Mouse (Mus musculus) heart, adult 8-10 months (tissue): ENCODE data around the gene G0s2. TPM values are rescaled to one million over a fixed set of nuclear protein-coding genes. Genes with fewer than 3 reads are reported as not detected.
A peak's percentile ranks its signal among the peaks of the same experiment; 100 is the strongest.
"Not testable (repeated sequence)": the region's sequence is repeated elsewhere in the genome, so short reads cannot be mapped to it uniquely, and the experiment has no call there.

Source experiments
- DNase-seq: peaks from one replicate; pipeline ENCODE4 v3.0.0; 2022; ENCODE audit warnings: low spot score
- total RNA-seq, 4 experiments: library from RNA; stranded (reverse); gene quantifications; 2 replicates each; pipeline ENCODE4 v1.2.4; 2022

Gene G0s2
- total RNA-seq, 4 experiments from 2014 or later: 54.6 to 72.1 (median 63.9) TPM

DNA sequence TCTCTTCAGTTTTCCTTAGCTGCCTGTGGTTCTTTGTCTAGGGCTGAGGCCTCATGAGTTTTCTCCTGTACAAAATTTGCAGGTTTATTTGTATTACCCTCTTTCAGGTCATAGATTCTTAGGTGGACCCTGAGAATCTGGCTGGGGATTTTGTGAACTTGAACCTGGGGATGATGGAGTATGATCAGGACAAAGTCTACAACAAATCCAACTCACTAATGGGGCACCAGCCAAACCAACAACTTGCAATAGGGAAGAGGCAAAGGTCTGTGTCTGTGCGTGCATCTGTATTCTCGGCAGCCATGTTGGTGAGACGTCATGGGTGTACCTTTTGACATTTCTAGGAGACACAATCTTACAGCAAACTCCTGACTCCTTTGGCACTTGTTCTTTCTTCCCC is 16.1 kb upstream of the G0s2 start:
- DNase-seq: no peak

DNA sequence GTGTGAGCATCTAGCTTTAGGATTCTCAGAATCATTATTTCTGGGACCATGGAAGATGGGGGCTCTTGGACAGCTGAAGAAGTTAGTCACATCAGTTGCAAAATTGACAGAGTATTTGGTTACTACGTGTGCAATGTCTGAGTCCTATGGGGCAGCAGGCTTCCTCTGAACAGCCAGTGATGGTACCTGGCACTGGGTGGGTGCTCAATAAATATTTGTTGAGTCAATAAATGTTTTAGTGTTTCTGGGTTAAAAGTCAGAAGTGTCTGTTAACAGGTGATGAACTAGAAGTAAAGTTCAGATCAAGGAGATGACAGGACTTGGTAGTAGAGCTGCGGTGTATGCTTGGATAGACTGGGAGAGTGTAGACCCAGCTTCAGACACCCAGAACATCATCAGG is 14.6 kb upstream of the G0s2 start:
- DNase-seq: no peak

DNA sequence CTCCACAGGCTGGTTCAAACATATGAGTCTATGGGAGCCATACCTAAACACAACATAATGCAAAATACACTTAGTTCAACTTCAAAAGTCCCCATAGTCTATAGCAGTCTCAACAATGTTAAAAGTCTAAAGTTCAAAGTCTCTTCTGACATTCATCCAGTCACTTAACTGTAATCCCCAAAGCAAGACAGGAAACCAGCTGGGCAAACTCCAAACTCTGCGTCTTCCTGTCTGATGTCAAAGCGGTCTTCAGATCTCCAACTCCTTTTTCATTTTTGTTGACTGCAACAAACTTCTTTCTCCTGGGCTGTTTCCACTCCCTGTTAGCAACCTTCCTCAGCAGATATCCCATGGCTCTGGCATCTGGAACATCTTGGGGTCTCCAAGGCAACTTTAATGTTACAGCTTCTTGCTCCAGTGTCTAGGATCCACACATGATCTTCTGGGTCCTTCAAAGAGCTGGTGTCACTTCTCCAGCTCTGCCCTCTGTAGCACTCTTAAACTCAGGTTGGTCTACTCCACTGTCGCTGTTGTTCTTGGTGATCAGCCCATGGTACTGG is 12.8 kb upstream of the G0s2 start:
- DNase-seq: not testable (repeated sequence)

DNA sequence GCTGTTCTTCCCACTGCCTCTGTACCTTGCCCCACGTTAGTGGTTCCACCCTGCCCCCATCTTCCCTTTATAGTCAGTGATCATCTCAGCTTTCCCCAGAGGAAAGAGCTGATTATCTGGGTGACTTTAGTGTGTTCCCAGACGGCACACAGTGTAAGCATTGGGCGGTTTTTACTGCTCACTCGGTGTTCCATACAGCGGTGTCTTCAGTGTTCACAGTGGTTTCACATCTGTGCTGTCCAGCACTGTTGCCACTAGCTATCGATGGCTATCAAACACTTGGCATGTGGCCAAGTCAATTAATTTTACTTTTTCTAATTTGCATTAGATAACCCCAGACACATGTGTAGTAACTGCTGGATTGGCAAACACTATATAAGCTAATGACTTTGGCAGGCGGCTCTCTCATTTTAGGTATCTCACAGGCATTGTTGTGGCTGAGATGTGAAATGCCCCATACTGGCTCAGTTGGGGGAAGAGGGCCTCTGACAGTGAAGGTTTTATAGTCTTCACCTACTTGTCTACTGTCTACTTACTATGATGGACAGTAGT is 11.3 kb upstream of the G0s2 start:
- DNase-seq: no peak

DNA sequence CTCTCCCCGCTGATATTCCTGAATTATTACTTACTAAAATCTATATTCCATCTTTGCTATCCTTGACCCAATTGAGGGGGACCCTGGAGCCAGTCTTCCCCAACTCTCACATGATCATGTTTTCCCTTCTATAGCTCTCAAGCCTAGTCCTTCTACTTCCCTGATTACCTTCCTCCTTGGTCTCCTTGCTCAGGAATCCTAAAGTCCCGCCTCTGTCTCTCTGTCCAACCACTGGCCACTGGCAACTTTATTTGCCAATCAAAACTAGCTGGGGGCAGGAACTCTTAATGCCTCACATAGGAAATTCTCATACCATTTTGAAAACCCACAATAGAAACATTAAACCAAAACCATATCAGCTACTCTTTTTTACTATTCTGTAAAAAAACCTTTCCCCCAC is 8.3 kb upstream of the G0s2 start:
- DNase-seq: no peak

DNA sequence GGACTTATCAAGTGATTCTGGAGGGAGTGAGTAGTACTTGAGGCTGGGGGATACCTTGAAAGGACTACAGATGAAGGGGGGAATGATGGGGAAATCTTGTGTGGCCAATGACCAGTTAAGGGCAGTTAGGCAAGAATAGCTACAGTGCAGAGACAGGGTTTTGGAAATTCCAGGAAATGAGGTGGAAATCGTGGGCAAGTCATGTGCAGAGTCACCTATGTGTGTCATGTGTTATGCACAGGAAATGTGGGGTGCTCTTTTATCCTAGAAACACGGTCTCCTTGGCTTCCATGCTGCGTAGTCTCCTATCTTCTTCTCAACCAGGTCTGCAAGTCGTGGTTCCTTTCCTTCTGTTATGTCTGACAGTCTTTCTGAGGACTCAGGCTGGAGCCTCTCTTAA is 6.5 kb upstream of the G0s2 start:
- DNase-seq: no peak

DNA sequence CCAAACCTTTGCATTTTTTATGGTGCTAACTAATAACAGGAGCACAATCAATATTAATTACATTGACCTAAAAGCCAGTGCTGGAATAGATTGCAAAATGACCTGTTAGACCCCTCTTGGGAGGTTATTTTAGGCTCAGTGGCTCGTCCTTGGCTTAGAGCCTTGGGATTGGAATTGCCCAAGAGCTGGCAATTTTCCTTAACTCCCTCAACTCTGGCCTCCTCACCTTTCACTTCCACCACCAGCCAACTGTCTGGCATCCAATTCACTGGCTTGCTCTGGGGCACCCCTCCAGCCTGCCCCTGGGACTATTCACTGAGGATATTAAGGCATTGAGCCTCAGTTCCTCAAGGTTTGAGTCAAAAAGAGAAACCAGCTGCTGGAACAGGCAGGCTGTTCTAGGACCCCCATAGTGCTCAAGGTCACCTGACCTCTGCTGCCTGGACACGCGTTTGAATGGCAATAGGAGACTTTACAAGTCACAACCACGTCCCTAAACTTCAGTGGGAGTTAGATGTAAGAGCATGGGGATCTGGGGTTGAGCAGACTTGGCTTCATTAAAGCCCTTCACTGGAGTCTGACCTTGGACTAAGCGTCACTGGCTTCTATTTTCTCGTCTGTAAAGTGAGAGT is 5.5 kb upstream of the G0s2 start:
- no peak for DNase-seq

DNA sequence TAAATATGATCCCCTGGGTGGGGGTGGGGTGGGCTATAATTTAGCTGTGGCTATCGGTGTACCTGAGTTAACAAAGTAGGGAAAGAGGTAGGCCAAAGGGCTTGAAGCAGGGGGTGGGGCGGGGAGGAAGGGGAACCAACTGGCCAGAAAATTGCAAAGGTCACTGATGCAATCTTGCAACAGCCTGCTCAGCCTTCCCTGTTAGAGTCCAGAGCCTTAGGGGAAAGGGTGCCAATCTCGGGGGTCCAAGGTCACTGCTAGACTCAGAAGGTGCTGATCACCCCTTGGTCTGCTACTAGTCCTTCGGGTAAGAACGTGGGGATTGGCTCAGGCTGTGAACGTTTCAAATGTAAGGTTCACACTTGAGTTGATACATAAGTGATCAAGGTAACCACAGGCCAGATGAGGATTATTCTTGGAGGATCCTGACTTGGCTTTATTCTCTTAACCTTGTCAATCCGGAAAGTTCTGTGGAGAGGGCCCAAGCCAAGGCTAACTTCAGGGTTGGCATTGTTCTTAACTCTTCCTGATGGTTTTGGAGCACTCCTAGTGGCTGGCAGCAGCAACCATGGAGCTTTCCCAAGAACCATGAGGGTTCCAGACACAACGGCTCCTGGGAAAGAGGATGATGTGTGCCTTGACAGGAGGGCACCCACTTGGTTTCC is 1.5 kb upstream of the G0s2 start:
- no peak for DNase-seq

DNA sequence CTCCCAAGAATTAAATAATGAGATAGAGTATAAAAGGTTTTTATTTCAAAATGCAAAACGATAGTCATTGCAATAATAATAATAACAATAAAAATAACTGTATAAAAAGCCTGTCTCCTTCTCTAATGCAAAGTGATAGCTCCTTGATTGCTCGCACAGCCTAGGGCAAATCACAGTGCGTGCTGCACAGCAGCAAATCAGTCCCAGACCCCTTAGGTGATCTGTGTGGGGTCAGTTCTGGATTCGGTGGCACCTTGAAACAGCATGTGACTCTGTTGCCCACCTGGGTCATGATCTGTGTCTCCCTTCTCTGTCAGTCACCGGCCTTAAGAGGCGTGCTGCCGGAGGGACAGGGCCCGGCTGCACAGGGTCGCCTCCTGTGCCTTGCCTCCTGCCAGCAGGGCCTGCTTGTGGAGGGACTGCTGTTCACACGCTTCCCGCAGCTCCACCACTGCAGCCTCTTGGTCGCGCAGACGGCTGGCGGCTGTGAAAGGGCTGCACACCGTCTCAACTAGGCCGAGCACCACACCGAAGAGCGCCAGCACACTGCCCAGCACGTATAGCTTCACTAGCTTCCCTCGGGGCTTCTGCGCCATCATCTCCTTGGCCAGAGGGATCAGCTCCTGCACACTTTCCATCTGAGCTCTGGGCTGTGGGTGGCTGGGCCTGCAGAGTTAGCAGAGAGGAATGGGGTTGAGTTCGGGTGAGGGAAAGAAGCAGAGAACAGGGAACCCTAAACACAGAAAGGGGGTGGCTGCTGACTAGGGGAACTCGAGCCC is 691 bp downstream of the G0s2 start:
- no peak for DNase-seq

DNA sequence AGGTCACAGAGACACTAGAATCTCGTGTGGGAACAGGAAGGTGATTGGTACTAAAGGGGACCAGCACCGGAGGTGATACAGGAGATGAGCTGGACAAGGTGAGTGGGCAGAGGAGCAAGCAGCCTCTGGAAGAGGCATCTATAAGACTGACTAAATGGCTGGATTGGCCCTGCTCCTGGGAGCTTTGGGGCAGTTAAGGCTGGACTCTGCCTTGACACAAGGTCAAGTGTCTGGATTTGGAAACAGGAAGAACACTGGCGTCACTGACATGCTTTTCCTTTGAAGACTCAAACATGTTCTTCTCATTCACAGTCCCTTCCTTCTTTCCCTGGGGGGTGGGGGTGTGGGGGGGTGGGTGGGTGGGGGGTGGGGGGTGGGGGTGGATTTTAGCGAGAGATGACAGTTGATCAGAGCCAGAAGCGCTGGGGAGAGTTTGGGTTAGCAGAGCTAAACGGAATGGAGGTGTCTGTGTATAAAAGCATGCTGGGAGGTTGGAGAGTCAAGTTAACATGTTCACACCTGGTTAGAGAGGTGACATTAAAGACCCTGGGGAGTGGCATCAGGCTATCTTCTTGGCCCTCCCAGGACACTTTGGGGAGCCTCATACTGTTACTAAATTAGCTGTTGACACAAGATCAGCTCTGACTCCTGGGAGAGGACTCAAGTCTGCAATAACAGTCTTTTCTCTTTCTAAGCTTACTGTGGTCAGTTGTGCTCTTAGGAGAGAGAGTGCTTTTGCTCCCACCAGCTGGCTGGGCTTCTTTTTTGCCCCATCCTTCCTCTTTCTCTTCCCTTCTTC is 1.9 kb downstream of the G0s2 start:
- no peak for DNase-seq

DNA sequence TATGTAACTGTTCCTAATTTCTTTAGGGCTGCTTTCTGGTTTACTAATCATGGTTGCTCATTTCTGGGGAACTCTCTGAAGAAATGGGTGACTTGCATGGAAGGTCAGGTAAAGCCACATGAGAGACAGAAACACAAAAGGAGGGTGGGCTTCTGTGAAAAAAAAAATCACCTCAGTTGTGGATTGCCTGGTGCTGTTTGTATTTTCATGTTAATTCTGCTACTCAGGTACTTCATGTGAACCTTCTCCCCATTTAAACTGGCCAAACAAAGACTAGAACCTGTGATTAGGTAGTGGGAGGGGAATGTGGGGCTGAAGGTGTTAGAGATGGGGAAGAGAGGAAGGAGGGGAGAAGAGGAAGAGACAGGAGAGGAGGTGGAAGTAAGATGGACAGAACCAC is 7.3 kb downstream of the G0s2 start:
- no peak for DNase-seq

DNA sequence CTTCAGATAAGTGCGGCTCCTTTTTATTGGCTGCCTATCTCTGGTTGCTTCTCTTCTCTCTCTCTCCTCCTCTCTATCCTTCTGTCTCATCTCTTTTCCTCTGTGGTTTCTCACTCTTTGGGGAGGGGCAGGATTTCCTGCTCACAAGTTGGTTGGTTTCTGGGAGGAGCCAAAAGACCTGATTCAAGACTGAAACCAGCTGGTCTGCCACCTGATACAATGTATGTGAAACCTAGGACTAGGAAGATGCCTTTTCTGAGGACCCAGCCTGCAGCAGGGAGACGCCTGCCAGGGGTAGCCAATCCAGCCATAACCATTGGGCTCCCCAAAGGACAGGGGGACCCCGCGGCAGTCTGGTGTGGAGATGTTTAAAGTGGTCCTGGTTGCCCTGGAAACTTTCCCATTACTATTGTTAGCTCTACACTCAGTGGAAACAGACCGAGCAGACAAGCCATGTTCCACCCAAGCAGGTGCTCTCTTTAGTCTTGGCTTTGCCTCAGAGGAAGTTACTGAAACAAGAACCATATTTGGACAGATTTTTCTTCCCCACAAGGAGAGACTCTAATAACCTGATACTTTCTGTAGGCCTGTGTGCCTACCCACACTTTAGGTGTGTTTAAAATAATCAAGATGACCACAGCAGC is 8.9 kb downstream of the G0s2 start, which contains the start of gene Hsd11b1:
Gene Hsd11b1, minus strand, starts transcription at position 121 of the 644 bp plus-strand sequence.
- DNase-seq: no peak

DNA sequence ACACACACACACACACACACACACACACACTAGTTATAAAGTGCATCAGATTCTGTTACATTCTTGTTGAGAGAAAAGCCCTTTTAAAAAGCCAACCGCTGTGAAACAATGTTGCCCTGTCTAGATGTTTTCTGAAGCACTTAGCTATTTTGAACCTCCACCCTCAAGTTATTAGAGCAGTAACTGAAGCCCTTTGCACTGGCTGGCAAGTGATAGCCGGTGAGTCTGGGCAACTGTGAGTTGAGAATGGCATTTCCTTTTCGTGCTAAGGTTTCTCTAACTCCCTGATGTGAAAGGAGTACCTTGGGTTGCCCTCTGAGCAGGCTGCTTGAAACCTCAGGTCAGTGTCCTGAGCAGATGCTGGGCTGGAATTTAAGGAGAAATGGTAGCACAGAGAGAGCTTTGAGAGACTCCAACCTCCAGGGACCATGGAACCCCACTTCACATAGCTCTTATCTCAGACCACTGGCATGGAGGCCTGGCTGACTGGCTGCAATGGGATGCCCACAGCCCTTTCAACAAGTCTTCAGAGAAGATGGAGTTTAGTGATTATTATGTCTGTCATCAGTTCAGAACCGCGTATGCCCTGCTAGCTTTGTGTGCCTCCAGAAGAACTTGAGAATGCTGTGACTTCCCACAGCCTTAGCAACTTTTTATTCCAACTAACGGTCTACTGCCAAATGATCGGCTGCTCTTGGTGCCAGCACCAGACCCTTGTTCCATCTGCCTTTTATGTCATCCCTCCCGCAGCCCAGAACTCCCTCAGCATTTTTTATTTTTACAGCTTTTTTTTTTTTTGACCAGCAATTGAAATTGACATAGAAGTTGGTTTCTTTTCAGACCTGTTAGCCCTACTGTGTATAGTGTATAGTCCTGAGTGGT is 9.8 kb downstream of the G0s2 start:
- no peak for DNase-seq

DNA sequence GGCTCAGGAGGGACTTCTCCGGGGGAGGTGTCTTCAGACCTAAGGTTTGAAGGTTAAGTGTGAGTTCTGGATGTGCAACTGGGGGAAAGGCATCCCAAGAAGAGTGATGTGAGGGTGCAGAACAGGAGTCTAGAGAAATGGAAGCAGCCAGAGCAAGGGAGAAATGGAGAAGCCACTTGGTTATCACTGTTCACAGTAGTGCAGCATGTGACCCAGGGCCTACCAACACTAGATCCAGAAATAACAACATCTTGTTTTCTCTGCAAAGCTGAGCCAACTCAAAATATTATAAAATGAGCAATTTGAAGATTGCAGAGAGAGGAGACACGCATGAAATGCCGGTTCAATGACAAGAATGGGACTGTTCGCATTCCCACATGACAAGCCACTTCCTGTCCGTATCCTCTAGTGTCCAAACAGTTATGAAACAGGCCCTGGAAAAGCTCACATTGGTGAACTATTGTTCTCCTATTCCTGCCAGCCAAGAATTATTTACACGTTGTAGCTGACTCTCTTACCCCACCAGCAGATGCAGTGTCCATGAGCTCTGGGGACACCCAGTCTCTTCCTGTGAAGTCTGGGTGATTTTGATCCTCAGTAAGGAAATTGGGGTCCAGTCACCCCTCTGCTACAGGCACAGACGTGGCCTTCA is 11.0 kb downstream of the G0s2 start:
- peak; percentile 79 for DNase-seq

DNA sequence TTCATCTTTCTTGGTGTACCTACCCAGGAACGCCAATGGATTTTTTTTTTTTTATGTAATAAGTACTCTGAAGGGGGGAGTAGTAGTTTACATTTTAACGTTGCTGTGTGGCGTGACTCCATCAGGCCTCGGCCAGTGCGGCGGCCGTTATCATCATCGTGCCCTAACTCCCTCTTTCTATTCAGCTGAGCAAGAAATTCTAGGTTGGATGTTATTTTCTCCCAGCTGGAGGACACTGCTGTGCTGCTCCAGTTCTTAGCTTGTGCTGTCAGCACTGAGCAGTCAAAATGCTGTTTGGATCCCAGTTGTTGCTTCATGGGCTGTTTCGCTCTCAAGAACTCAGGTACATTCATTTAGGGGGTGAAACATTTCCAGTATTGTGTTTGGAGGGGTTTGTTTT is 13.5 kb downstream of the G0s2 start:
- DNase-seq: no peak

DNA sequence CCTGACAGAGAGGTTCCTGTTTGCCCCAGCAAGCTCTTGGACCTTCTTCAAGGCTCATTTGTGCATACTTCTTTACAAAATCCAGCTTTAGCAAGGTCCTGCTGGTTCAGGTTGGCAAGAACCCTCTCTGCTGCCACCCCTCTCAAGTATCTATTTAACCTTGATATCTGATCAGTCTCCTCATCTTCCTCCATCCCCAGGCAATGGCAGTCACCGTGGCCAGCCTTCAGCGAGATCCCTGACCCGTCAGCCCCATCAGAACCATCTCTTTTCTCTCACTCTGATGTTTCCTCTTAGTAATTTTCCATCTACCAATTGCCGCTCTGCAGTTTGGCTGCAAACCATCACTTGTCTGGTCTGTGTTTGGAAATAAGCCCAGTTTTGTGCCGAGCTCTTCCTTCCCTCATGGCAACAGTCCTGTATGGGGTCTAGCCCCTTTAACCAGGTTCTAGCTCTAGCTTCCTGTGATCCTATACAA is 16.4 kb downstream of the G0s2 start:
- no peak for DNase-seq

DNA sequence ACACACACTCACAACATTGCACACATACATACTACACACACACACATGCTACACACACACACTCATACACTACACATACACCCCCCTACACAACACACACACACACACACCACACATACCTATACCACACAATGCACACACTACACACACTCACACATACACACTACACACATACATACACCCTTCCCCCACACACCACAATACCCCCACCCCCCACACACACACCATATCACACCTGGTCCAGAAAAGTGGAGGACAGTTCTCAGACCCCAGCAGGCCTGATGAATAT is 16.8 kb downstream of the G0s2 start:
- no peak for DNase-seq

DNA sequence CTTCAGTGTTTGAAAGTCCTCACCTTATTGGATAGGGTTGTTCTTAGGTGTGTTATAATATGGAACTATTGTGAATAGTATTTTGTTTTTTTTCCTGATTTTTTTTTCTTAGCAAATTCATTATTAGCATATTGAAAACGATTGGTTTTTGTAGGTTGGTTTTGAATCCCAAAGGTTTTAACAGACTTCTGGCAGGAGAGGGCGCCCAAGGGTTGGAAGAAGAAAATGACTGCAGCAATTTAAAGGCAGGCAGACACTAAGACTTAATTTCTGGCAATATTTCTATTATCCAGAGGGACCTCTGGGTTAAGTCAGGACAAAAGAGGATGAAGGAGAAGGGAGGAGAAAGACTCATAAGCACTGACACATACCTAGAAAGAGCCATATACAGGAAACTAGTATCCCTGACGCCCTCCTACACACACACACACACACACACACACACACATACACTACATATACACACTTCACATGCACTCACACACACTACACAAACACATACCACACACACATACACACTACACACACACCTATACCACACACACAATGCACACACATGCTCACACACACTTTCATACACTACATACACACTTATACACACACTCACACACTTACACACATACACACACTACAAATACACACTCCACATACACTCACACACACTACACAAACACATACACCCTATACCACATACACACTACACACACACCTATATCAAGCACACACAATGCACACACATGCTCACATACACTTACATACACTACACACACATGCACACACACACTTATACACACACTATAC is 17.3 kb downstream of the G0s2 start:
- peak; percentile 81 for DNase-seq

DNA sequence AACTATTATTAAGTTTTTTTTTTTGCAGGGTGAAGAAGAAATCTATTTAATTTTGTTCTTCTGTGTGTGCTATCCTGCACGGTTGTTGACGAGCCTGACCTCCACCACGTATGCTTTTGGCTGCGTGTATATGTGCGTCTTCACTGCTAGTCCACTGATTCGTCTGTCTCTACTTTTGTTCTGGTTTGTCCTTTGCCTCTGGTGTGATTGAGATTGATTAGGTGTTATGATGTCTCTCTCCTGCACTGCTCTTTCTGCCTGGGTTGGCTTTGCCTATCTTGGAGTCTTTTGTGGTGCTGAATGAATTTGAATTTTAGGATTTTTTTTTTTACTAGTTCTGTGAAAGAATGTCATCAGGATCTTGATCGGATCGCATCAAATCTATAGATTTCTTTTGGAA is 18.0 kb downstream of the G0s2 start:
- no peak for DNase-seq
